Mouse (Mus musculus) olfactory bulb, adult 2 months (tissue): ENCODE data around the gene Sez6l.

Experiments
- CTCF ChIP-seq: fragments of 200-500 bp; IDR thresholded peaks from 2 replicates; pipeline ENCODE4 v1.5.1; 2012; ENCODE audit warnings: low read depth, mild to moderate bottlenecking, low read length, moderate library complexity; ENCODE audit not compliant: insufficient read depth
- POLR2A ChIP-seq: fragments of 200-500 bp; IDR thresholded peaks from 2 replicates; pipeline ENCODE4 v1.6.1; 2012; ENCODE audit warnings: mild to moderate bottlenecking, low read depth, low read length, moderate library complexity; ENCODE audit not compliant: insufficient read depth

- no peak for TF ChIP-seq POLR2A
- TF ChIP-seq CTCF, result no peak
These were observed 121.9 kb downstream of the Sez6l start for GRCm38 (mm10) chr5:112454966-112455555.
